Mouse (Mus musculus) spleen, adult 2 months (tissue): Measurements from ENCODE around the gene Cct2.

Source experiments
- CTCF ChIP-seq: fragments of 200-500 bp; IDR thresholded peaks from 2 replicates; pipeline ENCODE4 v1.5.1; 2011; ENCODE audit warnings: mild to moderate bottlenecking, inconsistent platforms; ENCODE audit not compliant: insufficient read depth, insufficient read length, insufficient replicate concordance; ENCODE audit errors: extremely low read depth
- POLR2A ChIP-seq: fragments of 200-500 bp; IDR thresholded peaks from 2 replicates; pipeline ENCODE4 v1.6.1; 2011; ENCODE audit warnings: low read depth, low read length, inconsistent platforms

- TF ChIP-seq POLR2A (no peak), CTCF (no peak)
Observed at GRCm38 (mm10) chr10:117089628-117090027, 26.0 kb upstream of the Cct2 start.
